Mouse (Mus musculus) hindbrain, embryonic 15.5 days (tissue): Measurements from ENCODE around the gene Duox1. TPM values are rescaled to one million over a fixed set of nuclear protein-coding genes. Genes with fewer than 3 reads are reported as not detected.

Source experiments
- ATAC-seq: fragments of 200-750 bp; cut with Nextera tagmentation; 2 replicates; pipeline ENCODE4 v1.8.0; 2017; ENCODE audit warnings: low read depth, moderate number of reproducible peaks, moderate TSS enrichment; ENCODE audit not compliant: low FRiP score
- H3K27ac ChIP-seq: fragments of 300-500 bp; sonication (generic); replicated peaks from 2 replicates; pipeline ENCODE4 v1.5.1; 2015; ENCODE audit warnings: mild to moderate bottlenecking, inconsistent platforms
- H3K27me3 ChIP-seq: fragments of 300-500 bp; sonication (generic); 2 replicates; pipeline ENCODE4 v1.6.1; 2015; ENCODE audit warnings: control low read depth, inconsistent platforms
- H3K36me3 ChIP-seq: fragments of 300-500 bp; sonication (generic); 2 replicates; pipeline ENCODE4 v1.6.1; 2015; ENCODE audit warnings: control low read depth, inconsistent platforms
- H3K4me1 ChIP-seq: fragments of 300-500 bp; sonication (generic); replicated peaks from 2 replicates; pipeline ENCODE4 v1.6.1; 2015; ENCODE audit warnings: control low read depth, inconsistent platforms
- H3K4me2 ChIP-seq: fragments of 300-500 bp; sonication (generic); 2 replicates; pipeline ENCODE4 v1.6.1; 2015; ENCODE audit warnings: moderate library complexity, mild to moderate bottlenecking, inconsistent platforms
- H3K4me3 ChIP-seq: fragments of 300-500 bp; sonication (generic); 2 replicates; pipeline ENCODE4 v1.5.1; 2015; ENCODE audit warnings: mild to moderate bottlenecking, inconsistent platforms
- H3K9ac ChIP-seq: fragments of 300-500 bp; sonication (generic); 2 replicates; pipeline ENCODE4 v1.6.1; 2015; ENCODE audit warnings: inconsistent platforms
- H3K9me3 ChIP-seq: fragments of 300-500 bp; sonication (generic); 2 replicates; pipeline ENCODE4 v1.6.1; 2016; ENCODE audit warnings: control low read depth, inconsistent platforms
- WGBS: fragments of 180-500 bp; shearing (Covaris S2); methylation state at CpG from one replicate; pipeline ENCODE4 v1.1.7; 2015; 5-methylcytosine and 5-hydroxymethylcytosine counted together
- polyA plus RNA-seq: library from polyadenylated mRNA; unstranded; fragments of >200 nt; fragmentation: Nextera tagmentation; extraction: Ambion mirVana; gene quantifications from 2 replicates; pipeline ENCODE4 v1.2.1, GENCODE M21; 2015

The Duox1 gene
- polyA plus RNA-seq, 1 experiment from 2014 or later: 0.16 TPM

DNA sequence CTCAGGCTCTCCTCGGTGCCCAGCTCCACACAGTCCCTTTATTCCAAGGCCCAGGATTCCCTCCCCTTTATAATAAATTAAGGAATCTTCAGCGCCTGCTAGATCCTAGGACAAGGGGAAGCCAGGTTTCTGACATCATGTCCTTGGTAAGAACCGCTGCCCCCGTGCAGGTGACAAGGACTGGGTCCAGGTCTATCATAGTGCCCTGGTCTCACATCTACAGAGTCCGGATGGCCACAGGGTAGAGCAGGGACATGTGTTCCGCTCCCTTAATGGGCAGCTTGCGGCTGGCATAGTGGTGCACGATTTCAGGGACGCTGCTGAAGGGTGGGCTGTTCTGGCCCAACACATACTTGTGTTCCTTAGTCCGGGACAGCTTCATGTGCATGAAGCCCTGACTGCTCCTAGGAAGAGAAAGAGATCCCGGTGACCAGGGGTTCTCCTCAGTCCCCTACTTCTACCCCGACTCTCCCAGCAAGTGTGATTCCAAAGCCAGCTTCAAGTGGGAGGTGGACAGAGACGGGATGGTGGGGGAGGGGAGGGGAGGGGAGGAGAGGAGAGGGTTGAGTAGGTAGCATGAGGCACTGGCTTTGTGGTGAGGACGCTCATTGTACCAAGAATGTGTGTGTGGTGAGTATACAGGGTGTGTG, 33.8 kb downstream of the Duox1 start:
- WGBS: 5% methylated on average over 14 of the region's 14 CpGs
- no peaks in the 10 kb centered on the region for H3K9me3 ChIP-seq
- H3K4me1 ChIP-seq: peaks cover 64% of the 10 kb centered on the region
- H3K4me3 ChIP-seq: peak overlapping the region; percentile 50
- no peaks in the 10 kb centered on the region for H3K27me3 ChIP-seq
- peak overlapping the region; percentile 74 for H3K4me2 ChIP-seq
- H3K9ac ChIP-seq: peak overlapping the region; percentile 79
- peak; percentile 50 for ATAC-seq
- H3K27ac ChIP-seq: peak overlapping the region; percentile 99
- H3K36me3 ChIP-seq: no peaks in the 10 kb centered on the region

DNA sequence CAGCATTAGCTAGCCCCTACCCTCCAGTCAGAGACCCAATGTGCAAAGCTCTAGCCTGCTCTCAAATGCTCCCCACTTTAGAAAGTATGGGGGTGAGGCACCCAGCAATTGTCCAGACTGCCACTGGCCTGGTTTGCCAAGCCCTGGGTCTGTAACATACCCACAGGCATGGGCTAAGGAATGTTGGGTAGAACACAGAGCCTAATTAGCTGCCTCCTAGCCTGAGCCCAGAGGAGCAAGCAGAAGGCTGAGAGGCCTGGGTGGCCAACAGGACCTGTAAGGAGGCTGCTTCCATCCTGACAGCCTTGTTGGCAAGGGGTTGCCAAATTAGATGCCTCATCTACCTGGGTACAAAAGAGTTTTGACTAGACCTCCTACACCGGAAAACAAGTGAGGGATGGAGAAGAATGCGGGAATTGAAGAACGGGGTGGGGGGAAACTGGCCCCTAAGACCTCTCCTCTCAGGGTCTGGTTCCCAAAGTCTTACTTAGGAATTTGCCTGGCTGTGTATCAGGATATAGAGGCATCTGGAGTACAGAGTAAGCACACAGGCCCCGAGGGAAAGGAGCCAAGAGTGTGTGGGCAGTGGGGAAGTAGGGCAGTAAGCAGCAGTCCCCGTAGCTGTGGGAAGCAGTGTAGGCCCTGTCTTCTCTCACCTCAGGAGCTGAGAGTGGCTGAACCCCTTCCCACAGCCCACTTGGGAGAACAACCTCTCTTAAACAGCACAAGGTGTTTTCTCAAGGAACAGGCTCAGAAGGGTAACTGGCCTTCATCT, 35.9 kb downstream of the Duox1 start:
- Histone ChIP-seq H3K36me3 (no peaks in the 10 kb centered on the region), H3K4me3 (no peak overlapping the region), H3K27me3 (no peaks in the 10 kb centered on the region), H3K27ac (peak overlapping the region; percentile 83), H3K4me2 (no peak overlapping the region), H3K4me1 (peaks cover 71% of the 10 kb centered on the region), H3K9ac (no peak overlapping the region), H3K9me3 (no peaks in the 10 kb centered on the region)
- no peak for ATAC-seq
- WGBS: 45% methylated on average over 5 of the region's 5 CpGs

DNA sequence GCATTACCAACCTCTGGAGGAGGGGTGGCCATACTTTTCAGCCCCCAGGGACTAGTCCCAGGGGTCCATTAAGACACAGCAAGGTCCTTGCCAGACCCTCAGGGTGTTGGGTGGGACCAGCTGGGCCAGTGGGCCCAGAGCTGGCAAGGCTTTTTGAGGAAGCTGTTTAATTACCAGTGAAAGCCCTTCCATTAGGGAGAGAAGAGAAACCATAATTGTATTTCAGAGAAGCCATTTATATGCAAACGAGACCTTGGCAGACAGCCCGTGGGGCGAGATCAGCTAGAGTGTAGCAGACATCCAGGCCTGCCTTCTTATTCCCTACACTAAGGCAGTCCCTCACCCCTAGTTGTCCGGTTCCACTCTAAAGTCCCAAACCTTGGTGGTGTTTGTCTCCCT, 36.5 kb downstream of the Duox1 start:
- Histone ChIP-seq H3K4me1 (peaks cover 71% of the 10 kb centered on the region), H3K4me3 (no peak overlapping the region), H3K9ac (no peak overlapping the region), H3K9me3 (no peaks in the 10 kb centered on the region), H3K4me2 (no peak overlapping the region), H3K27me3 (no peaks in the 10 kb centered on the region), H3K27ac (peak overlapping the region; percentile 83), H3K36me3 (peaks cover 3% of the 10 kb centered on the region; the same call in 1 of the 2 replicates)
- WGBS: 13% methylated on average over 4 of the region's 4 CpGs
- peak; percentile 28; the same call in 1 of the 2 replicates for ATAC-seq

DNA sequence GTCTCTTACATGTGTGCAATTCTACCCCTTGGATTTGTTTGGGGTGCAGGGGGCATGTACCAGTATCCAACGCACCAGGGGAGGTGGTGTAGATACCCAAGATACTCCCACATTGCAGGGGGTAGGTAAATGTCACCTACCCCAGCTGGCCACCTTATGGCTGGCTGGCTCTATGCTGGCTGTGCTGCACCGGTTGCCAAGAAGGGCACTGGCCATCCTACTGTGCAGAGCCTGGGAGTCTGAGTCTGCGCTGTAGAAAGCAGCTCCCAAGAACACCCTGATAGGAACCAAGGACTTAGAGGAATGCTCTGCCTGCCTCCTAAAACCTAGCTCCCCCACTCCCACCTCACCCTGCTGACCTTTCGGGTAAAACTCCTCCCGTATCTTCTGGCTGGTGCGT, 37.5 kb downstream of the Duox1 start:
- peaks cover 66% of the 10 kb centered on the region for H3K4me1 ChIP-seq
- no peak overlapping the region for H3K4me2 ChIP-seq
- H3K36me3 ChIP-seq: peaks cover 8% of the 10 kb centered on the region
- 72% methylated on average over 6 of the region's 6 CpGs for WGBS
- no peak for ATAC-seq
- no peaks in the 10 kb centered on the region for H3K9me3 ChIP-seq
- no peaks in the 10 kb centered on the region for H3K27me3 ChIP-seq
- H3K27ac ChIP-seq: peak overlapping the region; percentile 46
- H3K4me3 ChIP-seq: no peak overlapping the region
- no peak overlapping the region for H3K9ac ChIP-seq

DNA sequence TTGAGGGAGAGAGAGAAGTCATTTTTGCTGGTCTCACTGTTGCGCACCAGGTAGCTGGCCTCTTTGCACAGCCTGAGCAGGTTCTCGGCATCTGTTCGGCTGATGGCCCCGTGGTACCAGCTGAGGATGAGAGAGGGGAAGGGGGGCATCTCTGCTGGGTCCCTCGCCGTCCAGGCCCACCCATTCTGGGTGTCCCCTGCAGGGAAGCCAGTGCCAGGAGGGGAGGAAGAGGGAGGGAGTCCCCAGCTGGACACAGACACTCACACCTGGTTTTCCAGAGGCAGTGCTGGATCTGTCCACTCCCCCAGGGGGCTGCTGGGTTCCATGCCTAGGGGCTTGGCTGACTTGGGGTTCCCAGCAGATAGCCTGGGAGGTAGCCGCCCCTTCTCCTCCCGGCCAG, 38.3 kb downstream of the Duox1 start:
- Histone ChIP-seq H3K27ac (peak overlapping the region; percentile 17; the same call in 1 of the 2 replicates), H3K36me3 (peaks cover 12% of the 10 kb centered on the region), H3K9ac (no peak overlapping the region), H3K4me3 (no peak overlapping the region), H3K27me3 (no peaks in the 10 kb centered on the region), H3K4me1 (peaks cover 60% of the 10 kb centered on the region), H3K4me2 (no peak overlapping the region), H3K9me3 (no peaks in the 10 kb centered on the region)
- ATAC-seq: no peak
- 73% methylated on average over 8 of the region's 8 CpGs for WGBS

DNA sequence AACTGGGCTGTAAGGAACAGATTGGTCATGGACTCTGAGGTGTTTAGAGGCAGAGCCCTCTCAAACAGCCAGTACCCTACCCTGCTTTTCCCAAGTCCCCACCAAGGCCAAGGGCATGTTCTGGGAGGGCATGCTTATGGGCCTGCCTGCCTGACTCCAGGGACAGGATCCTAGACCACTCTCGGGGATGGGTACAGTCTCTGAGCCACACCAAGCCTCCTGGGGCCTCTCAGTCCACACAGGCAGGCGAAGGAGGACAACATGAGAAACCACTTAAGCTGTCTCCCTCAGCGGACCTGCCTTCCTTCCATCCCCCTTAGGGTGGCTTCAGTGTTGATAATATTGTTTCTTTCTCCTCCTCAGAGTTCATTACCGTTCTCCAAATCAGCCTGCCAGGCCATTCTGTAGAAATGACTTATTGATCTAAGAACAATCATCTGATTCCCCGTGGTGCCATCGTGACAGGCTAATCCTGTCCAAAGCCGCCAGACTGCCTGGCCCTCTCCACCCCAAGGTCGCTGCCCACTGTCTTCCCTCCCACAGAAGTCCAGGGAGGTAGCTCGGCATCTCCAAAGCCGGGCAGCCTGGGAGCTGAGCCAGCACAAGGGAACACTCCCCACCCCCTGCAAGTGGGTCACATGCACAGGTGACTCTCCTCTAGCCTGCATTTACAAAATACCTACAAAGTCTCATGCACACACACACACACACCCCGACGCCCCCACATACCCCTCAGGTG, 38.9 kb downstream of the Duox1 start:
- H3K4me1 ChIP-seq: peaks cover 54% of the 10 kb centered on the region
- no peak overlapping the region for H3K4me3 ChIP-seq
- peak overlapping the region; percentile 17; the same call in 1 of the 2 replicates for H3K27ac ChIP-seq
- H3K9me3 ChIP-seq: no peaks in the 10 kb centered on the region
- H3K4me2 ChIP-seq: no peak overlapping the region
- ATAC-seq: no peak
- no peaks in the 10 kb centered on the region for H3K27me3 ChIP-seq
- H3K36me3 ChIP-seq: peaks cover 12% of the 10 kb centered on the region
- no peak overlapping the region for H3K9ac ChIP-seq
- 49% methylated on average over 12 of the region's 12 CpGs for WGBS

DNA sequence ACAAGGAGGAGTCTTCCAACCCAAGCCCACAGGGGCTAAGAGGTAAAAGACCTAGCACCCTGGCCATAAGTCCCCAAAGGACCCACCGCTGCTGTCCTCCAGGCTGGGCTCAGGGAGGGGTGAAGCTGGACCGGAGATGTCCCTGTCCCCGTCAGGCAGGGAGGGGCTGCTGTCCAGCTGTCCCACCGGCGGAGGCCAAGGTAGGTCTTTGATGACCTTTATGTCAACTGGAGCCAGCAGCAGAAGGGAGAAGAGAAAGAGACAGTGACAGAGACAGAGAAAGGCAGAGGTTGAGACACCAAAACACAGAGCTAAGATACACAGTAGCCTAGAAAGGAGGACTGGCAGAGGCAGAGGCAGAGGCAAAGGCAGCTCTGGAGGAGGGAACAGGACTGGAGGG, 39.9 kb downstream of the Duox1 start:
- H3K36me3 ChIP-seq: peaks cover 12% of the 10 kb centered on the region
- H3K4me2 ChIP-seq: no peak overlapping the region
- peaks cover 44% of the 10 kb centered on the region for H3K4me1 ChIP-seq
- 95% methylated on average over 5 of the region's 5 CpGs for WGBS
- H3K9me3 ChIP-seq: no peaks in the 10 kb centered on the region
- no peak for ATAC-seq
- no peak overlapping the region for H3K9ac ChIP-seq
- no peak overlapping the region for H3K4me3 ChIP-seq
- H3K27me3 ChIP-seq: no peaks in the 10 kb centered on the region
- H3K27ac ChIP-seq: no peak overlapping the region

DNA sequence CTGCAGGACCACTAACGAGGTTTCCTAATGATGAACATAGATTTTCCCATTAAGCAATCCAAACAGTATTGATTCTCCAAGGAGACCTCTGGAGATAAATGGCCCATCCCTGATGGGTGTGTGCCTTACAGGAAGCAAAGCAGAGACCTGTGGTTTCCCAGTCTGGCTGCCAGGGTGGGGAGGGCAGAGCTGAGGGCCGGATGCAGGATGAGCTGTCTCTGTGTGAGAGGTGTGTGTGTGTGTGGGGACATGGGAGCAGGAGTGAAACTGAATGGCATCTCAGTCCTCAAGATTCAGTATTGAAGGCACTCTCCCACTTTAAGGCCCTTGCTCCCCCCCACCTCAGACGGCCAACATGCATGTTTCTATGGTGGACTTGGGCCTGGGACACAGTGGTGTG, 40.7 kb downstream of the Duox1 start:
- H3K4me2 ChIP-seq: no peak overlapping the region
- WGBS: 65% methylated on average over 3 of the region's 3 CpGs
- peaks cover 38% of the 10 kb centered on the region for H3K4me1 ChIP-seq
- H3K36me3 ChIP-seq: peaks cover 12% of the 10 kb centered on the region
- H3K4me3 ChIP-seq: no peak overlapping the region
- ATAC-seq: no peak
- no peaks in the 10 kb centered on the region for H3K27me3 ChIP-seq
- H3K27ac ChIP-seq: no peak overlapping the region
- H3K9me3 ChIP-seq: no peaks in the 10 kb centered on the region
- no peak overlapping the region for H3K9ac ChIP-seq

DNA sequence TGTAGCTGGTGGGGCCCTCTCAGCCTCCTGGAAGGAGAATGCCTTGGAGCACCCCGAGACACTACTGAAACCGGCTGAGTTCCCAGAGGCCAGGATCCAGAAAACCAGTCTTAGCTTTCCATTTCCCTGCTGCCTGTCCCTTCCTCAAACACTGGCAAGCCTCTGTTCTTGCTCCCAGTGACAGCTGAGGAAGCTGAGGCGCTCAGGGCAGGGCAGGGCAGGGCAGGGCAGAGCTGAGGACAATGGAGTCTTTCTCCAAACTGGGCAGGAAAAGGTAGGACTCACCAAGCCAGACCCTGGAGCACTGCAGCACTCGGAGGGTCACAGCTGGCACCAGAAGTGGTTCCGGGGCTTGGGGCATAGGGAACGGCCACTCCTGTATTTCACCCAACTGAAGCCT, 44.8 kb downstream of the Duox1 start:
- Histone ChIP-seq H3K4me3 (no peak overlapping the region), H3K27ac (no peak overlapping the region), H3K27me3 (no peaks in the 10 kb centered on the region), H3K4me1 (peaks cover 15% of the 10 kb centered on the region), H3K4me2 (no peak overlapping the region), H3K9me3 (no peaks in the 10 kb centered on the region), H3K9ac (no peak overlapping the region), H3K36me3 (peaks cover 12% of the 10 kb centered on the region)
- no peak for ATAC-seq
- 88% methylated on average over 6 of the region's 6 CpGs for WGBS

DNA sequence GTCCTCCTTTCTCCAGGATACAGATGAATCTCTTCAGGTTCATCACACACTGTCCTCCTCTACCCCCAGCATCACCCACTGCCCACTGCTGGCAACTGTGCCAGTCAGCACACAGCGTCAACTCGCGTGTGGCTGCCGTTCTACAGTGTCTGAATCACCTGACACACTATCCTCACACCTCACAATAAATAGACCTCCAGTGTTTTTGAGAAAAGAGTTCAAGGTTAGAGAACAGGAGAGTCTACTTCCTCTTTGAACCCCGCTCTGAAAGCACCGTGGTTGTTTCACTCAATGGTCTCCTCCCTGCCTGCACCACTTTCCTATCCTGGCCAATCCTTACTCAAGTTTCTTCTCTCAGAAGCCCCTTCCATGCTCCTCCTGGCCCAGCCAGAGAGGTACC, 45.7 kb downstream of the Duox1 start:
- ATAC-seq: no peak
- no peak overlapping the region for H3K4me2 ChIP-seq
- H3K27ac ChIP-seq: no peak overlapping the region
- 88% methylated on average over 6 of the region's 6 CpGs for WGBS
- H3K27me3 ChIP-seq: no peaks in the 10 kb centered on the region
- H3K9ac ChIP-seq: no peak overlapping the region
- H3K36me3 ChIP-seq: peaks cover 12% of the 10 kb centered on the region
- H3K9me3 ChIP-seq: no peaks in the 10 kb centered on the region
- H3K4me3 ChIP-seq: no peak overlapping the region
- H3K4me1 ChIP-seq: peaks cover 24% of the 10 kb centered on the region

DNA sequence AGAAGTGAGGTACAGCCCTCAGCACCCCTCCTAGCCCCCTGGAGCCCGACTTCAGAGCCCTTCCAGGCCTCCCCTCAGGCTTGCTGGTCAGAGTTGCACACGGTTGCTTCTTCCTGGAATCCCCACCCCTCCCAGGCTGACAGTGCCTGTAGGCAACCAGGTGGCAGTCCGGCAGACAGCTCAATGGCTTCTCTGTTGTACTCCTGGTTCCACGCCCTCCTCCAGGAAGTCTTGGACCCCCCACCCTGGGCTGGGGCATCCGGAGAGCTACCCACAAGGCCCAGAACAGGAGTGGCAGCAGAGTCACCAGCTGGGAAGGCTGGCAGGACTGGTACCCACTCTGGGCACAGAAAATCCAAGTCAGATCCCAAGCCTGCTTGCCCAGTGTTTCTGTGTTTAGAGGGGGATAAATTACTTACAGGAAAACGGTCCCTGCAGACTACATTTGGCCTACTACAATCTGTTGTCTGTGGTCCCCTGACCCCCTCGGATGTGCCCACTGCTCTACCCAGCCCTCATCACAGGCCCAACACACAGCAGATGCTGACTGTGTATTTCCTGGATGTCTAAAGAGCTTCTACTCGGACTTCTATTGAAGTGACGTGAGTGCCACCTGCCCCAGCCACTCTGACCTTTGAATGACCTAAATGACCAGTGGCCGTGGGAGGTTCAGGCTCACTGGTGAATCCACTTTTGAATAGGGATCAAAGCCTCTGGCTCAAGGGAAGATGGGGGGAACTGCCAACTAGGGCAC, 46.6 kb downstream of the Duox1 start:
- ATAC-seq: no peak
- Histone ChIP-seq H3K9ac (no peak overlapping the region), H3K27me3 (no peaks in the 10 kb centered on the region), H3K4me1 (peaks cover 32% of the 10 kb centered on the region), H3K36me3 (peaks cover 7% of the 10 kb centered on the region), H3K9me3 (no peaks in the 10 kb centered on the region), H3K4me3 (no peak overlapping the region), H3K4me2 (no peak overlapping the region), H3K27ac (no peak overlapping the region)
- 62% methylated on average over 10 of the region's 10 CpGs for WGBS
